Mouse (Mus musculus) CD4-positive helper T cell, adult 2 months (primary cell): ENCODE data around the gene Gm47289.

Experiments
- DNase-seq: peaks from one replicate; pipeline ENCODE4 v3.0.0-alpha.2; 2012; ENCODE audit warnings: low read depth, missing footprints, low spot score

The Gm47289 gene

DNA sequence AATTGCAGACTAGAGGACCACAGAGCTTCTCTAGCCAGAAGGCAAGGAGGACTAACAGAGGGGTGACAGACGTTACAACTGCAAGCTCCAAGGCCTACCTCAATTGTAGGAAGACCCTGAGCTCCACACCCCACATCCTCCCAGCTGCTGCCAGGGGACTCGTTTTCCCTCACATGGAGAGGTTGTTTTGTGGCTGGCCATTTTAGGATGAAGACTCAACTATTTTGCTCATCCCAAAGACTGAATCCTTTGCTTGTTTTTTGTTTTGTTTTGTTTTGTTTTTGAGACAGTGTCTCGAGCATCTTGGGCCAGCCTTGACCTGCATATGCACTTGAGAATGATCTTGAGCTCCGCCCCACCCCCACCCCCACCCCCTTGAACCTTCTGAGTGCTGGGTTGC lies at the start of gene Gm47289:
TSS of gene Gm47289 (plus strand) at position 301 of the 400 bp plus-strand sequence.
- no peak for DNase-seq

DNA sequence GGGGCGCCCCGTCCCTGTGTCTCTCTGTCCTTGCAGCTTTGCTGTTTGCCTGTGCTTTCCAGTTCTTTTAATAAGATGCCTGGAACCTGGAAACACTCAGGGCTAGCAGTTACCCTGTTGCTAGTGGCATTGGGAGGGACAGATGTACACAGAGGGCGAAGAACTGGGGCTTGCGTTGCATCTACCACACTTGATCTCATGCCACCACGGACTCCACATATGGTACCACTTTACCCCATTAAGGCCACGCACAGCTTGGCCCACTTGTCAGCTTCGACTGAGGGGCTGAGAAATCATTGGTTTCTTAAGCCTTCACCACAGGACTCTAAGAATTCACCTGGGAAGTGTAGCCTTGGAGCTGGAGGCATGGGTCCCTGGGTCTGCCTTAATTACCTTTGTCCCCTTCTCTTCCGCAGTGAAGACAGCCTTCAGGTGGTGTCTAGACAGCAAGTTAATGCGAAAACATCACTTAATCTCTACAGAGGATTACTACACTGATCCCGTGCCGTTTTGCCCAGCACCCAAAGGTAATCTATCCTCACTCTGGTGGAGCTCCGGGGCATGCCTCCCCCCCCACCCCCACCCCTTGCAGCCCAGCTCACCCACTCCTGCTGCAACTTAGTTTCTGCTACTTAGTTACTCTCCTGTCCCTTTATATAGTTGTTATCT lies 49.1 kb upstream of the Gm47289 start:
- no peak for DNase-seq

DNA sequence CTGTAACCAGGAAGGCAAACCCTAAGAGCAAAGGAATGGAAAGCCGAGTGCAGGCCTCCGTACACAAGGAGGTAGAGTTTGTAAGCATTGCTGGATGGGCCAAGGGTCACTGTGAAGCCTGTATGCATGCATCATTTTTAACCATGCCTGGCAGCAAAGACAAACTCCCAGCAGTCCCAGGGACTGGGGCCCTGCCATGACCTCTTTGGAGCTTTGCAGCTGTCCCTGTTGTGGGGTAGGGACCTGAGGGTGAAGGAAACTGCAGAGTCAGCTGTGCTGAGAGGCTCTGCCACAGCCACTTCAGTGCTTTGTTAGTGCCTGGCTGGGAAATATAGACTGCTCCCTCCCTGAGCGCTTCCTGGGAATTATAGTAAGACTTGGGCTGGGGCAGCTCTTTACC lies 48.3 kb upstream of the Gm47289 start:
- DNase-seq: no peak

DNA sequence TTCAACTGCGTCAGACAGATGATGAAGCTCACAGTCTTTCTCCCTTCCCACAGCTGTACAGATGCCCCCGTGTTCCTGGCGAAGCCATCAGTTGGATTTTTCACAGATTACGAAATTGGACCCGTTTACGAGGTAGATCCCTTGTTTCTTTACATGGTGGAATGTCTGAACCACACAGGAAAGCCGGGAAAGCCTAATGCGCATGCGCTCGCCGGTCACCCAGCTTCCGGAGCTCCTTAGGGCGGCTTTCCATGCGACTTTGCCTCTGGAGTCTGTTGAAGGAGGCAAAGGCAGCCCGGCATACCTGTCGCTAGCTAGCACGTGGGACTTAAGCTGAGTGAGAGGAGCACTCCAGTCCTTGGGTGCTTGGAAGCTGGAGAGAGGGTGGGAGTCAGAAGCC lies 44.0 kb upstream of the Gm47289 start:
- no peak for DNase-seq

DNA sequence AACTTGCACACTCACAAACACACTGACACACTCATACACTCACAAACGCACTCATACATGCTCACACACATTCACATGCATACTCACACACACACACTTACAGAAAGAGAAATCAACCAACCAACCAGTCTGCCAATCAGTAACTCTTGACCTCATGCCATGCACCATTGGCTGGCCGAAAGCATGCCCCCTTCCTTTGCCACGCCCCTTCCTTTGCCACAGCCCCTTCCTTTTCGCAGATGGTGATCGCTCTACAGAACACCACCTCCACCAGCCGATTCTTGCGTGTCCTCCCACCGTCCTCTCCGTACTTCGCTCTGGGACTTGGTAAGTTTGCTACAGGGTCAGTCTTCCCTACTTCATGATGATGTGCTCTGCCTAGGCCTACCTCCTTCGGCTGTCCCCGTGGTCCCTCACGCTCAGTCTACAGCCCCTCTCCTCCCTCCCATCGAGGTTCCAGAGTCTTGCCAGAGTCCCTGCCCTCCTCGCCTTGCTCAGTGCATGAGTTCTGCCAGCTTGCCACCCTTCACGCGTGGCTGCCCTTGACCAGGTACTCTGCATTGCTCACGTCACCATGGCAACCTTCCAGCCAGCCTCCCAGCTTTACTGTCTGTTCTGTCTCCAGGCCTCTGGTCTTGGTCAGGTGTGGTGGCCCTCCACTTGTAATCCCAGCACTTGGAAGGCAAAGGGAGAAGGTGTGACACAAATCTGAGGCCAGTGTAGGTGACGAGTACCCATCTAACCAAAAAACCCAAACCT lies 39.4 kb upstream of the Gm47289 start:
- DNase-seq: no peak

DNA sequence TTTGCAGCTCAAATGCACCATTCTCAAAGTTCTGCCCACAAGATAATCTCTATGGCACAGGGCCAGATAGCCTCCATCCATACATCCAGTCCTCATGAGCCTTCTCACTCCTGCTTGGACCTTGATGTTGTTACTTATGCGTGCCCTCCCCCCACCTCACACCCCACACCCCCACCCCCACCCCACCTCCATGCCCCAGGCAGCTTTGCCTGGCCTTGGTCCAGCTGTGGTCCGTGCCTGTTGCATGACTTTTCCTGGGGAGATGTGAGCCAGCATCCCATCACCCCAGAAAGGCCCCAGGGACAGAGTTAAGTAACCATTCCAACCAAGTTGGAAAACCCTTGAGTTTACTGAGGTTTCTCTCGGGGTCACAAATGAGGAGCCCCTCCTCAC lies 38.8 kb upstream of the Gm47289 start:
- DNase-seq: no peak

DNA sequence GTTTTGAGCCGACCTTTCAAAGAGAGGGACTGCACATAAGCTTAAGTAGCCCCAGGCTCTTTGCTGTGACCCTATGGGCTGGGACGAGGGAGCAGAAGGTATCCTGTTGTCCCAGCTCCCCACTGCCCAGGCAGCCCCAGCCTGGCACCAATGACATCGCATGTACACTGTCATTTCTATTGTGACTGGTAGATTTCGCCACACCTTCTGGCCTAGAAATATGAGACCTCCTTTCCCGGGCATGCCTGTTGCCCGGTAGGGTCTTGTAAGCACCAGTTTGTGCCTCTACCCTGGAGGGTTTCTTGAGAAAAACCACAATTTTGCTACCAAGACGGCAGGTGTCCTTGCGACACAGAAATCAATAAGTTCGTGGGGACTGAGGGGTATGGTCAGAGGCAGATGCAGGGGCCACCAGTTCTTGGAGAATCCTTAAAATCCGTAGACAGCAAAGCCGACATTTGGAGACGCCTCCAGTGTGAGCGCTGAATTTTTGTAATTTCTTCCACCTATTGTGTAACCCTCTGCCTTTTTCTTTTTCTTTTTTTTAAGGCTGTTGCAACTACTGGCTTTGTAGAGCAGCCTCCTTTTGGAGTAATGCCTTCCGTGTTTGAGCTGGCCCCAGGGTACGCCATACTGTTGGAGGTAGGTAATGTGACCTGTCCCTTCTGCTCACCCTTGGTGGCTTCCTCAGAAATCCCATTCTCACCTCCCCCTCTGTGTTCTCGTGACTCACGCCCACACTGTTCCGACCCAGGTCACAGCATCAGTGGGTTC lies 36.2 kb upstream of the Gm47289 start:
- no peak for DNase-seq

DNA sequence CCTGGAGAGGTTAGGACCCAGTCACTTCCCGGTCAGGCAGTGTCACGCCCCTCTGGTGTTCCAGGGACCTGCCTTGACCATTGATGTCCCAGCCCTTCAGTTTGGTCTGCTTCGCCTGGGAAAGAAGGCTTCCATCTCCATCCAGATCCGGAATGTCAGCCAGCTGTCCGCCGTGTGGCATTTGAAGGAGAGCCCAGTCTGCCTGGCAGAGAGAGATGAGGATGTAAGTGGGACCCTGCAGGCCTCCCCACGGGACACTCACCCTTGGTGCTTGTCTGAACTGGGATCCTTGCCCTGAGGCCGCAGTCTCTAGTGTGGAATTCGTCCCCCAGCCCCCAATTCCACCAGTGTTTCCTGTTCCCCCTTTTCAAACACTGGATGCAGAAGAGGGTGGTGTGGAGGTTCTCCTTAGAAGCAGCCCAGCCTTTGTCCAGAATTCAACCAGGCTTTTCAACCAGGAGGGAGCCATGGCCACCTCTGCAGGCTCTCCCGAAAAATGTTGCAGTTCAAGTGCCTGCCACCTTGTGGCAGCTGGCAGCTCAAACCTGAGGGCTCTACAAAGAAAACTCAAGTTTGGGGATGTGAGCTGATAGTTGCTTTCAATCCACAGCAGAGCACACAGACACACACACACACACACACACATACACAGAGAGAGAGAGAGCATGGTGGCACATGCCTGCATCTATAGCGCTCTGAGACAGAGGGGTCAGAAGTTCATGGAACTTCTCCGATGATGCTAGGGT lies 30.4 kb upstream of the Gm47289 start:
- no peak for DNase-seq

DNA sequence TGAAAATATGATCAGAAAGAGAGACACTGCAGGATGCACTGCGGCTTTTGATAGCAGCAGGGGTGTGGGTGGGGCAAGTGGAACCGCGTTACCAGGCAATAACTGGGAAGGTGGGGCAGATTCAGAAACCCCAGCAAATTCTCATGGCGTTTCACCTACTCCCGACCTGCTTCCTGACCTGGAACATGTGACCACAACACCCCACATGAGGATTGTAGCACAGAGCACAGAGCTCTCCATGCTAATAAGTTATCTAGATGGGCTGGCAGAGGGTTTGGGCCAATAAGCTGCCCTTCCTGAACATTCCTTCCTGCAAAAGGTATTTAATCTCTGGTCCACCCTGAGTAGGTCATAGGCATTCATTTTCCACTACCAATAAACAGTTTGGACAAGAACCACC lies 28.3 kb upstream of the Gm47289 start:
- no peak for DNase-seq

DNA sequence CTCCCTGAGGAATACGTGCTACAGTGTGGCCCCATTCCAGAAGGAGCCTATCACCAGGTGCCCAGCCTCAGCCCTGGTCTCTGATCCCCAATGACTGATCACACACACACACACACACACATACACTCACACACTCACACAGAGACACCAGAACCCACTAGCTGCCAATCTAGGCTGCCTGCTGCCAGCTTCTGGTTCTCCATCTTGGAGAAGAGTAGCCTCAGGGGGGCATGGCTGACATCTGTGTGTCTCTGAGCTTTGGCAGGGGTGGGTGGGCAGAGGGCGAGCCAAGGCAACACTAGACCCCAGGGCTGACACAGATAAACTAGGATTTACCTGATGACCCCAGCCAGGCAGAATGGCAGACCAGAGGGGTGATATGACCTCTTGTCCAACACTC lies 20.1 kb upstream of the Gm47289 start:
- no peak for DNase-seq

DNA sequence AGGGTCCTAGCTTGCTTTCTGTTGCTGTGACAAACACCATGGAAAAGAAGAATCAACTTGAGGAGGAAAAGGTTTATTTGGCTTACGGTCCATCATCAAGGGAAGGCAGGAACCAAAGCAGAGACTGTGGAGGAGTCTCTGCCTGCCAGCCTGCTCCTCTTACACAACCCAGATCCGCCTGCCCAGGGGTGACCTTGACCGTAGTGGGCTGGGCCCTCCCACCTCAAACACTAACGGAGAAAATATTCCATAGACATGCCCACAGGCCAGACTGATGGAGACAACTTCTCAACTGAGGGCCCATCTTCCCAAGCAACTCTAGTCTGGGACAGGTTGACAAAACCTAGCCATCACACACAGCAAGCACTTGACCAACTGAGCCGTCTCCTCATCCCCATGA lies 16.9 kb upstream of the Gm47289 start:
- DNase-seq: no peak

DNA sequence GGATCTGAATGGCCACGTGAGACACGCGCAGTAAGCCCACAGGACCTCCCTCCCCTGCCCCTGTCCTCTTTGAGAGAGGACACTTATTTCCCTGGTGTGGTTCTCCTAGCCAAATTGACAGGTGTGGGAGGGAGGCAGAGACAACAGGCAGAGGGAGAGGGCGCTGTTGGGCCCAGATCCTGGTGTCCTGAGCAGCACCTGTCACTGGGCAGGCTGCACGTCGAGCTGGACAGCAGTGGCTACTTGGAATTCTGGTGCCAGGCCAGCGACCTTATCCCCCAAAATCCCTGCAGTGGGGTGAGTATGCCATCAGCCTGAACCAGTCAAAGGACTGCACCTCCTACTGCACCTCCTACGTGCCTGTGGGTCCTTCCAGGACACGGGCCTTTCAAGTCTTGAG lies 15.6 kb upstream of the Gm47289 start:
- DNase-seq: no peak

DNA sequence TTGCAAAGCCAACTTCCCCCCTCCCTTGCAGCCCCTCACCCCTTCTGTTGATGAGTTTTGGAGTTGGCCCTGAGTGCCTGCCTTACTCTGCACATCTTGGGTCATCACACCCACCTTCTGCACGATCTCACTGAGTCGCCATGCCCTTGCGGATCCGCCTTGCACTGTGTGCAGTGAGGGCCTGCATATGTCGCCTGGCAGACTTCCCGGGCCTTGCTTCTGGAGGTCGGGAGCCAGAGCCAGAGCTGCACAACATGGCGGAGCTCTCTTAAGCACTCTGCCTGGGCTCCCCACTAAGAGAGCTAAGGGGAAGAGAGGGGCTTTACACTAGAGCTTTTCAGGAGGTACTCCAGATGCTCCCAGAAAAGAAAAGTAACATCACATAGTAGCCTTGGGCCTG lies 14.3 kb upstream of the Gm47289 start:
- DNase-seq: no peak

DNA sequence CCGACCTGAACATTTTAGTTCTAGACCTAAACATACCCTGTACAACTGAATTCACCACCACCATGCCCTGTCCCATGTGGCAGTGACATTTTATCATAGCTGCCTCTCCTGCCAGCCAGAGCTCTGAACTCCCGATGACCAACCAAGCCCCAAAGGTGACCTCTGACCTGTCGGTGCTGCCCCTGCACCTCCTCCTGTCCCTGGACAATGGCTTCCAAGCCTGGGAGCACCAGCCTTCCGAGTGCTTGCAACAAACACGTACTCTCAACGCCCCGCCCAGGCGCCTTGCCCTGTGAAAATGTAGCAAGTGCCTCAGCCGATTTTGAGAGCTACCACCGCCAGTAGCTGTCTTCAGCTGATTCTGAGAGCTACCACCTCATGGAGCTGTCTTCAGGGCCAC lies 13.8 kb upstream of the Gm47289 start:
- no peak for DNase-seq

DNA sequence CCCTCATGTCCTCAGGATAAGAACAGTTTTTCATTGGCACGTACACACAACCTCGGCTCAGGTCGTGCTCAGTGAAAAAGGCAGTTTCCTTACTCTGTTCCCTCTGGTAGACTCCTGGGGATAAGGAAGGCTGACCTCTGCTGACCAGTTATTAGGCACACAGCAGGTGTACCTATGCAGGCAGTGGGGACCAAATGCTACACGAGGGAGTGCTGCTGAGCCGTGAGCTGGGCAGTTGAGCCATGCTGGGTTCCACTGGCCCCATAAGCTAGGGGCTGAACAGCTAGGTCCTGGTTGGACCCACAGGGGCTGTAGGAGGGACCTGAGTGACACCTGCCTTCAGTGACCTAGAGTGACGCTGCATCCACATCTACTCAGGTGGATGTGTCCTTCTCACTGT lies 13.3 kb upstream of the Gm47289 start:
- DNase-seq: no peak

DNA sequence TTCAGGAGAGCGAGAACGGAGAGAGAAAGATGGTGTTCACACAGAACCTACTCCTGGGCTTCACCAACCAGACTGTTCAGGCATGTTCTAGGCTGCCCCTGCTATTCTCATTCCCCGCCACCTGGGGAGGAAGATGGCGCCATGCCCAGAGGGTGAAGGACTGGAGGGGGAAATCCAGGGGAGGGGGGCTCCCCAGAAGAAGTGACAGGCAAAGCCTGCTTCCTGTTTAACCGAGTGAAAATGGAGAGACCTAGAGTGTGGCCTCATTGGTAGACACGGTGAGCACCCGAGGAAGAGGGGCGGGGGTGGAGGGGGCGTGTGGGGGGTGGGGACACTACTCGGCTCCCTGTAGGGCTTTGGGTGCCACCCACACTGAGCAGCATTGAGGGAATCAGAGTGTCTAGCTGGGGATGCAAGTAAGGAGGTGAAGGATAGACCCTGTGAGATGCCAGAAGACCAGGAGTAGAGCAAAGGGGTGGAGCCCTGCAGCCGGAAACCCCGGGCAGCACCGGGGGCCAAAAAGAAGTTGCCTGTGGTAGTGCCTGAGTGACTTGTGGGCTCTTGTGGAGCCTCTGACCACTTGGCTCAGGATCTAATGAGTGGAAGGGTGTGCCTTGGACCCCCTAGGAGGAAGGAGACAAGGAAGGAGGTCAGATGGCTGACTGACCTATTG lies 12.7 kb upstream of the Gm47289 start:
- no peak for DNase-seq

DNA sequence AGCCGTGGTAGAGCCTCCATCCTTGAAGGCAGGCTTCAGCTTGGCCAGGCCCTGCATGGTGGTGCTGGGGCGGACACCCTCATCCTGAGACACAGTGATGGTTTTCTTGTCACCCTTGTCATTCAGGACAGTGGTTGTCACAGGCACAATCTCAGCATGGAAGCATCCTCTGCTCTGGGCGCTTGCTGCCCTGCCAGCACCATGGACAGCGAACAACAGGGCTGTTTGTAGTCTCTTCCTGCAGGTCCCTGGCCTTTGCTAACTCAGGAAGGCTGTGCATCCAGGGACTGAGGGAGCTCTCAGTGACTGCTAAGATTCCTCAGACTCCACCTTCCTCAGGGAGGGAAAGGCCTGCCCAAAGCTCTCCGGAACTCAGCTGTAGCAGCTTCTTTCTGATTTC lies 9.4 kb upstream of the Gm47289 start:
- DNase-seq: no peak

DNA sequence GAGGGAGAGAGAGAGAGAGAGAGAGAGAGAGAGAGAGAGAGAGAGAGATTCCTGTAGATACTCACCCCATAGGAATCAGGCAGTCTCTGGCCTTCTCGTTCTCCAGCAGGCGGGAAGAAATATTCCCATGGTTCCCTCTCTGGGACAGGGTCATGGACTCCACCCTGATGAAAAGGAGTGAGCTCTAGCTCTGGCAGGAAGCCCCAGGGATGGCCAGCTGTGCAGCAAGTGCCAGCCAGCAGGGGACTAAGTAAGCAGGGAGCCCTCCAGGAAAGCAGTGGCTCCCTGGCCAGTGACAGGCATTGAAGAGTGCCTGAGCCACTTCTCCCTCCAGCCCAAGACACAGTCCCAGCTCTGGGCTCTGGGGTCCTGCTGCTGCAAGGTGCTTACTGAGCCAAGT lies 7.2 kb upstream of the Gm47289 start:
- no peak for DNase-seq

DNA sequence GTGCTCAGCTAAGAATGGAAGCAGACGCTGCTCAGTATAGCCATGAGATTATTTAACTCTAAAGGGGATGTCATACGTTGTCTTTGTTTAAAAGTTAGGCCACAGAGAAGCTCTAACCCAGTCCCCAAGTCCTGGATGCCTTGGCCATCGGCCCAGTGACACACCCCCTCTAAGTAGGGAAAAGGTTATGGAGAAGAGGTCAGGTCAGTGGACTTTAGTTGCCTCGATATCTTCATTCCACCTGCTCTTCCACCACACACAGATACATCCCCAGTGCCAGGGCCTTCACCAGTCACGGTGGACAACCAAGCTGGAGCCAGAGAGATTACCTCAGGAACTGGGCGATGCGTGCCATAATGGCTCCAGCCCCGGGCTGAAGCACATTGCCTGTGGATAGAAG lies 3.5 kb upstream of the Gm47289 start:
- DNase-seq: no peak

DNA sequence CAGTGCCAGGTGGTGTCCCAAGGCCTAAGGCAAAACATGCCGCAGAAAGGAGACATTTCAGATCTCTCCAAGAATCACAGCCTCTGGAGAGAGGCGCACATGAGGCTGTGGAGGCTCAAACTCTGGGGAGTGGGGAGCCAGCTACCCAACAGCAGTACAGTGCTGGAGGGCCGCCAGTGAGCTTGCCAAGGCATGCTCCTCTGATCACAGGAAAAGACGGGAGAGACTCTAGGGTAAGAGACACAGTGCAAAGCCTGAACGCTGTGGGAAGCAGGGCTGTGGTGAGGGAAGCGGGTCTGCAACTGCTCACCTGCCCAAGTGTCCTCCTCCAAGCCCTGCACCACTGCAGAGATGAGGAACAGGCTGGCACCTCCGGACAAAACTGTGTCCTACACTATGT lies 3.1 kb upstream of the Gm47289 start:
- DNase-seq: no peak
